Mouse (Mus musculus) heart, postnatal 14 days (tissue): ENCODE measurements at regions not wholly inside any gene's neighbourhood (a gene's known extent, or its start where the extent isn't known, plus 50 kb on each side); places are given as distances from the start of the nearest gene placed in this dataset.
"Not testable (repeated sequence)": the region's sequence is repeated elsewhere in the genome, so short reads cannot be mapped to it uniquely, and the experiment has no call there.

Experiments used
- DNase-seq, 2 experiments: peaks; one replicate each; pipeline ENCODE4 v3.0.0; 2021 to 2022
- intact Hi-C: fragments of 180-260 bp; cut with DNase I; formaldehyde crosslinking; loops from one replicate; pipeline ENCODE4 v1.15.1; 2025

DNA sequence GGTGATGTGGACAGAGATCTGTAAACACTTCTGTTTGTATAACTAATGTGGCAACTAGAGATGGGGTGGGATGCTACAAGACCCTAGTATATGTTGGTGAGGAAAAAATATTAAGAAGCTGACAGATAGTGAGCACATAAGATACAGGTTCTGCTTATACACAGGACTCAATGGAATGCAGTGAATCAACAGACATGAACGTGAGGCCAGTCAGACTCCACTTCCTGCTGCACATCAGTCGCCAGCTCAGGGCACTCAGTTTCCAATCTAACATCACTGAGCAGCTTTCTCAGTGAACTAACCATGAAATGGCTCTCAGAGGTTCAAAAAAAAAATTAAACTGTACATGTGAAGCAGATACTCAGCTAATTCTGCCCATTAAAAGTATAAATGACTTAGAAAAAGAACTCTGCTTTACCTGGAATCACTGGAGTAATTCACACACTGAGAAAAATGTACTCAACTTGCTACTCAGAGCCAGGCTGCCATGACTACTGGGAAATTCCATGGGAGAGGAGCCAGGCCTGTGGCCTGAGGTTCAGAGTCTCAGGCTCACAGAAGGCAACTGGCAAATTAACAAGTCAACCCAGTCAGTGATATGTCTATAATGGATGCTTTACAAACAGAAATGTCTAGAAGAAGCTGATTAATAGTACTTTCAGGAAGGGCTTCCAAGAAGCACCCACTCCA lies 170.9 kb upstream of the Tbl1xr1 start:
- intact Hi-C loops = no loop called here
- DNase-seq = peak in 1 of 2 experiments; percentile 10

DNA sequence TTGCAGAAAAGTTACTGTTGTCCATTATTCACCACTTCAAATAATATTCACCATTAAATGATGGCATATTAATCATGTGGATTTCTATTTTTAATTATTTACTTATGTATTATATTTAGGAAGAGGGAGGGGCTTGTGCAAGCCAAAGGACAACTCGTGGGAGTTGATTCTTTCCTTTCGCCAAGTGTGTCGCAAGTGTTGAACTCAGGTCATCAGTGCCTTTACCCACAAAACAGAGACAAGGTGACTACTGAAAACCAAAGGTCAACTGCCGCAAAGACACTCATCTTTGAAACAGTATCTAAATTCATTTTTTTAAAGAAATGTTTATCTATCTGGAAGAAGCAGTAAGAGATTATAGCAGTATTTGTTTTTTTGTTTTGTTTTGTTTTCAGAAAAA lies 167.6 kb upstream of the Tbl1xr1 start:
- DNase-seq = no peak
- intact Hi-C loops = no loop called here

DNA sequence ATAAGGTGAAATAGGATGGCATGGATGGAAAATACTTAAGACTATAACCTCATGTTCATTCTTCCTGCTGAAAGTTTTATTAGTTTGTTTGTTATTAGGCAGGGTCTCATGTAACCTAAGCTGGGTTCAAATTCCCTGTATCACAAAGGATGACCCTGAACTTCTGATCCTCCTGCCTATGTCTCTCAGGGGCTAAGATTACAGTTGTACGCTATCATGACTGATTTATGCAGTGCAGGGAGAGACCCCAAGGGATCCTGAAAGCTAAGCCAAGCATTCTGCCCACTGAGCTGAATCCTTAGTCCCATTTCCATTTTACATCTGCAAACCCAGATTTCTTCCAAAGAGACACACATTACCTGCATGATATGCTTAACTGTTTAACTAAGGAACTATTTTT lies 166.4 kb upstream of the Tbl1xr1 start:
- no peak for DNase-seq
- intact Hi-C loops = loop anchor here (5.0 kb wide), 1 partner anchor 43 kb away; no protein-coding TSS in a partner anchor

DNA sequence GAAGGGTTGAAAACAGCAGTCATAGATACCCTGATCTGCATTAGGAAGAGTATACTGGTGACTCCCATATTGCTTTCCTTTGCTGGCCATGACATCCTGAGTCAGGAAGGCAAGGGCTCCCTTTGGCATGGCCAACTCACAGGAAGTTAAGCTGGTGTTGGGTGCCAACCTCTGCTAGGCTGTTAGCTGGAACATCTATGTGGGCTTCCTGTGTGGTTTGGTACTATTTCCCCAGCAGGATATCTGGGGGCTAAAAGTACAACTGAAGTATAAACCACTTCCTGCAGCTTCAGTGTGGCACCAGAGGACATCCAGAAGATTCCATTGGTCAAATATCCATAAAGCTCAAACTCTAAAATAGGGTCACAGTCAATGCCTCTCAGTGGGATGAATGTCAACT lies 165.4 kb upstream of the Tbl1xr1 start:
- no peak for DNase-seq
- intact Hi-C loops = loop anchor here (5.0 kb wide), 1 partner anchor 44 kb away; no protein-coding TSS in a partner anchor

DNA sequence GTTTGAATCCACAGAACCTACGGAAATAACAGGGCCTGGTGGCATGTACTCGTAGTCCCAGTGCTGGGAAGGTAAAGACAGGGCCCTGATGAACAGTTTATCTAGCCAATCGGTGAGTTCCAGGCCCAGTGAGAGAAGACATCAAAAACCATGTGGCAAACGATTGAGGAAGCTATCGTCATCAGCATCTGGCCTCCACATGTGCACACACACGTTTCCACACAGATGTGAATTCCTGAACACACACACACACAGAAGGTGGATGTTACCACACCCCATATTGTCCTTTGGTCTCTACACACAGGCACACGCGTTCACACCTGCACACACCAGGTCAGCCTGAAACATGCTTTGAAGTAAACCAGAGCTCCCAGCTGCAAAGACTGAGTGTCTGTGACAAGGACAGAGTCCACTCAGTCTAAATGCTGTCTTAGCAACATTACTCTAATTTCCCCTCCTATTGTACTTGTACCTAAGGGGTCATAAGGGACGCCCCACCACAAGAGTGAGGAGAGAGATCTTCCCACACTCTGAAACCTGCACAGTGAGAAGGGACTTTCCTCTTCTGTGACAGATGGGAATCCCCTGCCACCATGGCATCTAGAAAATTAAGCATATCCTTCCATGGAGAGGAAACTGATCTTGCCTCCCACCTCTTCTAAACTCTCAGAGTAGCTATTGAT lies 159.1 kb upstream of the Tbl1xr1 start:
- intact Hi-C loops = no loop called here
- DNase-seq = no peak

DNA sequence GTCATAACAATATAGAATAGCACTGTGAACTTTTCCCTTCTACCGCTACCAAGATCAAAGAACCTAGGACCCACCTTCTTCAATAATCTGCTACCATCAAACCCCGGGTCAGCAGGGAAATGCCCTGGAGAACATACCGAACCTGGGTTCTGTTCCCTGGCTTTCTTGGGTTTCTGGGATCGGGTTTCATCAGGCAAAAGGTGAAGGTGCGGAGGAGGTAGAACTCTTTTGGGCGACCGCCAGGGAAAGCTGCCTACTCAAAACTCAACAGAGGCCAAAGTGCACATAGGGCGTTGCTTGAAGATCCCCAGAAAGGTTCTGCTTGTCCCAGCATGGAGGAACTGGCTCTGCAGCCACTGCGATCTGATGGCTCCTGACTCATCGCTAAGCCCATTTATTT lies 158.0 kb upstream of the Tbl1xr1 start:
- DNase-seq = no peak
- intact Hi-C loops = no loop called here

DNA sequence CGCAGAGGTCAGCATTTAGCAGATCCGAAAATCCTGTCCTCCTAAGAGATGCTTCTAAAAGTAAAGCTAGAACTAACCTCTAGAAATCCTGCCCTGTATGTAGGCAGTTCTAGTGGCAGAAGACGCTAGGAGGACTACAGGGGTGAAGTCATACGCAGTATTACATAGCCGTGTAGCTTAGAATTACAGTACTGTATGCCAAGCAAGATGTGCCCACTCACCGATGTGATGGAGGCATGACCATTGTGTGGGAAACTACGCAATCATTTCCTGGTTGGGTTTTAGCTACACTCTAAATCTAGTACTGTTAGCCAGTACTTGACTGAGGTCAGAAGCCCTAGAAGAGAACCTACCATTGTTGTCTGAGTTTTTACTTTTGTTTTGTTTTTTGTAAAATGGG lies 156.5 kb upstream of the Tbl1xr1 start:
- no peak for DNase-seq
- intact Hi-C loops = no loop called here

DNA sequence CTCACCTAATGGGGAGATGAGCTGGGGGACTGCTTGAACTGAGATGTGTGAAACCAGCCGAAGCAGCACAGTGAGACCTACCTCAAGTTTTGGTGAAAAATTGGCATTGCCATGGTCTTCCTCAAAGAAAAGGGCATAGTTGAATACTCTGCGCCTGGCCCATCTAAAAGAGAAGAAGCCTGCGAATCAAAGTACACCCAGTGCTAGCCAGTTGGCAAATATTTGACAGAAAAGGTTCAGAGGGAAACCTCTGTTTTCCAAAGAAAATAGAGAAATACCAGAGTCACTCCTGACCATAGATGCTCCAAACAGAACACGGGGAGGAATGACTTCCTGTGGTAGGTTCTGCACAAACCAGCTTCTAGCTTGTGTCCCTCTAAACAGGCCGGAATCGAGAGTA lies 144.5 kb upstream of the Tbl1xr1 start:
- no peak for DNase-seq
- intact Hi-C loops = loop anchor here (5.0 to 10.0 kb wide), 4 partner anchors 90 to 367 kb away; no protein-coding TSS in a partner anchor

DNA sequence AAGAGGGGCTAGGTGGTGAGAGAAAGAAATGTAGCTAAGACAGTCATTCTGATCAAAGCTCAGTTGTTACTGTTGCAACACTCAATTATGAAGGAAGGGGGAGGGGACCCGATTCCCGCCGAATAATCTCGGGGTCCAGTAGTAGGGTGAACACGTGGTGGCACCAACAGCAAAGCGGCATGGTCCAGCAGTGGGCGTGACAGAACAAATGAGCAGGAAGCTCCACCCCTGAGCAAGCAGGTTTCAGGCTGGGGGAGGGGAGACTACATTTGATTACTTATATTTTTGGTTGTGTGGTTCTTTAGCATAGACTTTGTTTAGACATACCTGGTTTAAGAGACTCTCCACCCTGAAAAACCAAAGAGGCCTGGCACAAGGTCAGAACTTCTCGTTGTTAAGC lies 143.8 kb upstream of the Tbl1xr1 start:
- intact Hi-C loops = loop anchor here (5.0 to 10.0 kb wide), 4 partner anchors 90 to 368 kb away; no protein-coding TSS in a partner anchor
- not testable (repeated sequence) for DNase-seq

DNA sequence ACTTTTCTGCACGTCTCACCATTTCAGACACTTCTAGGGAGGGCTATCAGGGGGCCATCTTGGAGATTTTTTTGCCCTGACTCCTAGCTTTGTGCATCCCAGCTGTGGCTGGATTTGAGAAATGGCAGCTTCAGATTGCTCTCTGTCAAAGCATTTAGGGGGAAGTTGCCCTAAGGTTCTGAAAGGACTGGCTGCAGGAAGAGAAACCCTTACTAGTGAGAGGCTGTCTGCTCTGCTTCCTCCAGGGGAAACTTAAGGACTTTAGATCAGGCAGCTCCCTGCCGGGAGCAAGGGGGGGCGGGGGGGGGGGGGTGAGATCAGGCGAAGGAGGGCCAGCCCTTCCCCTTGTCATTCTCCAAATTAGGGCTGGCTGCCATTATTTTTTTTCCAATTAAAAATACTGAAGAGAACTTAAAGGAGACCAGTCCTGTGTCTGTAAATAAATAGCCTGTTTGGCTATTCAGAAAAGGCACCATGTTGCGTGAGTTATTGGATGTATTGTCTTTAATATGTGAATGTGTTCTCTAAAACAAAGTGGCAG lies 141.7 kb upstream of the Tbl1xr1 start:
- intact Hi-C loops = loop anchor here (5.0 to 10.0 kb wide), 8 partner anchors 52 to 1278 kb away; no protein-coding TSS in a partner anchor
- DNase-seq = peak in 1 of 2 experiments; percentile 22

DNA sequence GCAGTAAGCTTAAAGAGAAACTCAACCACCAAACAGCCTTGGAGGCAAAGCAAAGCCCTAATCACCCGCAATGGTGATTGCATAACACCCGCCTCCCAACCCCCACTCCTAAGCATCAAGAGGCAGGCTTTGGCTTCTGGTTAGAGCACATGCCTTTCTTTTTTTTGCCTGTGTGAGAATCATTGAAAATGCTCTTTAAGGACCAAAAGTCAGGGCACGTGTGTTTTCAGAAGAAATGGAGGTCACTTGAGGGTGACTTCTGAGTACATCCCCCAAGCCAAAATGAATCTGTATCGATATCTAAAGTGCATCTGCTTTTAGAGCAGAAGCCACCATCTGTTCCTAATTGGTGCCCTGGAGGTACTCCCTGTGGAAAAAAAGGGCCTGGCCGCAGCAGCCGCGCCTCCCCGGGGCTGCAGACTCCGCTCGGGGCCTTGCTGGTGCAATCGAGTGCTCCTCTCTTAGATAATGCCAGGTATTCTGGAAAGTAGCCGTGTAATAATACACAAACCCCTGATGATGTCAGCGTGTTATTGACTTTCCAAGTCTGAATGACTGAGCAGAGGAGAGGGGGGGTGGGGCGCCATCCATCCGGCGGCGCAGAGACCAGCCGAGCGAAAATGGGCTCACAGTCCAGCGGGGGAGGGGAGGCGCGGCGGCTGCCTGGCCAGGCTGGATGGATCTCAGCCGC lies 140.7 kb upstream of the Tbl1xr1 start:
- peak; percentile 96 to 98 for DNase-seq
- intact Hi-C loops = loop anchor here (1.0 to 10.0 kb wide), 7 partner anchors 52 to 1278 kb away; partner anchors contain the start of gene Tbl1xr1

DNA sequence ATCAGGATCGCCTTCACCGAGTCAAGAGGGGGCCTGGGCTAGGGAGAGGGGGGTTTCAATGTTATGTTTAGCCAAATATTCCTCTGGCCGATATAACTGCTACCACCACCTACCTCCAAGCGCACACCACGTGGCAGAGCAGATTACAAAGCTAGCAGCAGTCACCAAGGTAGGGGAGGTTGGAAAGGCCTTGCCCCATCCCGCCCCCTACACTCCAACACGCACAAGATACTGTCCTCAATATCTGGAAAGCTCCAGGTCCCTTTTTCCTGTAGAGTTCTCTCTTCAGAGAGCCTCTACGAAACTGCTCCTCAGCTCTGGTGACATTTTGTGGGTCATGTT lies 140.2 kb upstream of the Tbl1xr1 start:
- intact Hi-C loops = loop anchor here (1.0 to 10.0 kb wide), 7 partner anchors 51 to 1279 kb away; partner anchors contain the start of gene Tbl1xr1

DNA sequence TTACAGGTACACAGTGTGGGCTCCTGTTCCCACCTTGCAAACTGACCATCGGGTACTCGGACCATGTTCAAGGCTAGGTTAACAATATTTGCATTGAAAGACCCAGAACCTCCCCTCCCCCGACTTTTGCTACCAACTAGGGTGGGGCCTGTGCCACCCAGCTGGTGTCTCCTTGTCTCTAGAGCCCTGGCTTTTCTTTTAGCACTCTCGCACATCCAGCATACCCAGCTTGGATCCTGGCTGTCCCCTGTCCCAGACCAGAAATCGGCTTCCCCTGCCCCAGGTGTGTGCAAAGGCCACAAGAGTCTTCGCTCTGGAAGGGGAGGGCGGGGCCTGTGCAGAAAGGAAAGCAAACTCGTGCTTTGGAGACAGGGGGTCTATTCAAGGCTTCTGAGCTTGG lies 139.8 kb upstream of the Tbl1xr1 start:
- DNase-seq = no peak
- intact Hi-C loops = loop anchor here (1.0 to 10.0 kb wide), 7 partner anchors 51 to 1279 kb away; partner anchors contain the start of gene Tbl1xr1

More for the DNA sequence above, 140.2 kb upstream of the Tbl1xr1 start:
- no peak for DNase-seq

DNA sequence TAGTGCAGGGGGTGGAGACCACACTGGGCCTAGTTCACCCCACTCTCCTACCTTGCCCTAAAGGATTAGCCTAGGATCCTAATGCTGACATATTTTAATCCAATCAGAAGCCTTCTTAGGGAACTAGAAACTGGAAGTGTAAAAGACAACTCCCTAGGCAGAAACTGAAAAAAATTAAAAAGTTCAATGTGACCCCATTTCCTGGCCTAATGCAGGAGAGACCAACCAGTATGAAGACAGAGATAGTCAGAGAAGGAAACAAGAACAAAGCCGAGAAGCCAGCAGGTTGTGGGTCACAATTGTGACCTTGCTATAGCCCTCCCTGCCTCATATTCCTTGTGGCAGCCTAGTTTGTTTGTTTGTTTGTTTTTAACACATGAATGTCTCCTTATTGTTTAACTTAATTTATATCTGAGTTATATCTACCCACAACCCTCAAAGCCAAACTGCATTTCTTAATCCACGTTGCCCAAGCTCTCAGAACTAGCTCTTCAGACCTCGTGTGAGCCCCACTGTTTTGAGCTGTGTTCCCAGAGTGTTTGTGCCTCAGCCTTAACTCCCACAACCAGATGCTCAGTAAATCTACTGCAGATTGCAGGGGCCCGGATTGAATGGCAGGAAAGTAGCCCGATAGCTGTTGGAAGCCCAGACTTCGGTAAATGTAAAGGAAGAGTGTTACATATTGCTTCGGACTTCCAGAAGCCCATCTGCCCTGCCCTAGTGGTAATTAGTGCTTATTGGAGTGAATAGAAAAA lies 139.0 kb upstream of the Tbl1xr1 start:
- intact Hi-C loops = loop anchor here (5.0 to 10.0 kb wide), 6 partner anchors 50 to 1280 kb away; no protein-coding TSS in a partner anchor
- DNase-seq = no peak

DNA sequence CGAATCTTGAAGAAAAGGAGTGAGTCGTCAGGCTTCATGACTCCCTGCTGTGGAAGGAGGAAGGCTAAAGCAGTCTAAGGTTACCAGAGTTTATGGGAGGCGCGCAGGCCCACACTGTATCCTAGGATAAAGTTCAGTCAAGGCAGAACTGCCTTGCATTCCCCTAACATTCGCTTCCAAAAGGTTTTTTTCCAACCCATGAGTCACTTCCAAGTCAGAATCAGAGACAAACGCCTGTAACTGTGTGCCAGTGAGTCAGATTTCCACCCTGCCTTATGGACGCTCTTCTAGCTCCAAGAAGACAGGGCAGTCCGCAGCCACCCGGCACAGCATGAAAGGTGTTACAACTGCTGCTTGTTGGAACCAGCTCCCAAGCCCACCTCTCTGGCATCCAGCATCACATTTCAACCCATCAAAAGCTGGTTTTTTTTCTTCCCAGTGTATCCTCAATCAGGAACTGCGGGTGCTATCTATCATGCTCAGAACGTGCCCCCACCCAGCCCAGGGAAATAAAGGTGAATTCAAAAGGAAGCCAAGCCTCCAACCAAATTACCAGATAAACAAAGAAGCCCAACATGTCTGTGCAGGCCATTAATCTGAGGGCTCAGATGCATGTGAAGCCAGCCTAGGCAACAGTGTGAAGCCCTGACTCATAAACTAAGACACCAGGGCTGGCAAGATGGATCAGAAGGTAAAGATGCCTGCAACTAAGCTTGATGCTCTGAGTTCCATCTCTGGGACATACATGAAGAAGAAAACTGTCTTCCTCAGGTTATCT lies 138.2 kb upstream of the Tbl1xr1 start:
- DNase-seq = no peak
- intact Hi-C loops = loop anchor here (5.0 to 10.0 kb wide), 6 partner anchors 49 to 1281 kb away; no protein-coding TSS in a partner anchor

DNA sequence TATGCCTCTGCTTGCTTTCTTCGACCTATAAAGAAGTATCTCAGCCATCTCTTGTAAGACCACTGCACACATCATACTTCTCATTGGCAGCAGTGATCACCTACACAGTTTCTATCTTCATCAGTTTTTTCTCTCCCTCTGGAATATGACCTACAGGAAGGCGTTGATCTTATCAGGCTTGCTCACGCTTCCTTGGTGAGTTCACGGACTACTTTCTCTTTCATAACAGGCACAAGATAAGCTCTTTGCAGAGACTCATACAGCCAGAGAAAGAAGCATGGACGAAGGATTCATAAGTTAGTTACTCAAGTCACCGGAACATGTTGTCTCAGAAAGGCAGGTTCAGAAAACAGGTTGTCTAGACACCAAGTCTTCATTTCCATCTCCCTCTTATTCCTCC lies 136.7 kb upstream of the Tbl1xr1 start:
- intact Hi-C loops = loop anchor here (5.0 to 10.0 kb wide), 6 partner anchors 48 to 1282 kb away; no protein-coding TSS in a partner anchor
- DNase-seq = no peak

DNA sequence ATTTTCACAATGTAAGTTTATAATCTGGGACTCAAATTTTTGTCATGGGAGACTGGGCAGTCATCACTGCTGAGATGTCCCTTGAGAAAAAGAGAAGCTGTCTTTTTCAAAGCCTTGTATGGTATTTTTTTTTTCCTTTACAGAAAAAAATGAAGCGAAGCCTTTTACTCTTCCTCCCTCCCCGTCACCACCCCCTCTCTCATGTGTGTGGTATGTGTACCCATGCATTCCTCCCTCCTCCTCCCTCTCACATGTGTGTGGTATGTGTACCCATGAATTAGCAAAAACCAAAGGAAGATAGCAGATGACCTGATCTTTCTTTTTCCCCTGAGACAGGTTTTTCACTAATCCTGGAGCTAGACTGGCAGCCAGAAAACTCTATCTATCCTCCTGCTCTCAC lies 134.9 kb upstream of the Tbl1xr1 start:
- DNase-seq = no peak
- intact Hi-C loops = no loop called here

DNA sequence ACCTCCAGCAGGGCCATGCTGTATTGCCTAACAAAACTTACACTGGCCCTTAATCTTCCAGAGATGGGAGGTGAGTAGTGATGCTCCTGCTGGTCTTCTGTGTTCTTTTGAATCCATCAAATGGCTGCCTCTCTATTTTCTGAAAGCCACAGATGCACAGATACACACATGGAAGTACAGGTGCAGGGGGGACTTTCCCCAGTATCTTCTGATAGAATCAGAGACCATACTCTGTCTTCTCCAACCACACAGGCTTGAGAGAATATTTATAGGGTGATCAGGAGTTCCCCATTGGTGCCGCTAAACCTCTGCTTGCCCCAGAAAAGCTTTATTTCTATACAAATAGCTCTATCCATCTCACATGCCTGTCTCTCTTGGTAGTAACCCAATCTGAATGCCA lies 133.5 kb upstream of the Tbl1xr1 start:
- DNase-seq = no peak
- intact Hi-C loops = no loop called here

DNA sequence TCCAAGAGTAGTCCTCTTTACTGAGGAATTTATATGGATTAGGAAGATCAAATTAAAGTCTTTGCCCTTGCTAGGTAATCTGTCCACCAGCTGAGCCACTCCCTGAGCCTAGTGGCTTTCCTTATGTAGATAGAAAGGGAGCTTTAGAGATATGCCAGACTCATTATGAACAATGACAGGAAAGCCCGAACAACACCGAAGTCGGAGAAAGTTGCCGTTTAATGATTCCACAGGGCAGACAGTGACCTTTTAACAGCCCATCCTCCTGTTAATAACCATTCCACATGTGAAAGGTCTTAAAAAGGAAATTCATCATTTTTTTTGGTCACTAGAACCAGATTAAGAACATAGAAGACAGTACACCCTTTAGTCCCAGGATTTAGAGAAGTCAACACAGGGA lies 130.7 kb upstream of the Tbl1xr1 start:
- intact Hi-C loops = no loop called here
- no peak for DNase-seq
